Mouse (Mus musculus): ENCODE measurements around the gene Olfr733.

- no peak for TF ChIP-seq CTCF (IDR thresholded peaks at IDR 0.05; ENCODE audit: low read depth, low read length)
- TF ChIP-seq POLR2A (IDR thresholded peaks at IDR 0.05; ENCODE audit: extremely low read depth, insufficient read depth, low read length): no peak
Measured at GRCm38 (mm10) chr14:50348796-50349195, 47.5 kb upstream of the Olfr733 start, which contains the start of gene Olfr735.

Data from liver, adult 2 months (tissue).